Mouse (Mus musculus) liver, adult 2 months (tissue): ENCODE measurements at regions not wholly inside any gene's neighbourhood (a gene's known extent, or its start where the extent isn't known, plus 50 kb on each side); places are given as distances from the start of the nearest gene placed in this dataset.

Source experiments
- CTCF ChIP-seq: fragments of 200-500 bp; IDR thresholded peaks from 2 replicates; pipeline ENCODE4 v1.5.1; 2011; ENCODE audit warnings: low read depth, low read length, control low read depth
- POLR2A ChIP-seq: fragments of 200-500 bp; IDR thresholded peaks from 2 replicates; pipeline ENCODE4 v1.6.1; 2011; ENCODE audit warnings: low read length, control low read depth; ENCODE audit not compliant: insufficient read depth; ENCODE audit errors: extremely low read depth

- TF ChIP-seq POLR2A (no peak), CTCF (no peak)
Measured at GRCm38 (mm10) chr13:39441799-39442198, 481.1 kb upstream of the Slc35b3 start.
